Mouse (Mus musculus): ENCODE data around the gene Actc1. TPM values are rescaled to one million over a fixed set of nuclear protein-coding genes. Genes with fewer than 3 reads are reported as not detected.

Gene Actc1
- polyA plus RNA-seq, 1 experiment: 2.1 TPM

DNA sequence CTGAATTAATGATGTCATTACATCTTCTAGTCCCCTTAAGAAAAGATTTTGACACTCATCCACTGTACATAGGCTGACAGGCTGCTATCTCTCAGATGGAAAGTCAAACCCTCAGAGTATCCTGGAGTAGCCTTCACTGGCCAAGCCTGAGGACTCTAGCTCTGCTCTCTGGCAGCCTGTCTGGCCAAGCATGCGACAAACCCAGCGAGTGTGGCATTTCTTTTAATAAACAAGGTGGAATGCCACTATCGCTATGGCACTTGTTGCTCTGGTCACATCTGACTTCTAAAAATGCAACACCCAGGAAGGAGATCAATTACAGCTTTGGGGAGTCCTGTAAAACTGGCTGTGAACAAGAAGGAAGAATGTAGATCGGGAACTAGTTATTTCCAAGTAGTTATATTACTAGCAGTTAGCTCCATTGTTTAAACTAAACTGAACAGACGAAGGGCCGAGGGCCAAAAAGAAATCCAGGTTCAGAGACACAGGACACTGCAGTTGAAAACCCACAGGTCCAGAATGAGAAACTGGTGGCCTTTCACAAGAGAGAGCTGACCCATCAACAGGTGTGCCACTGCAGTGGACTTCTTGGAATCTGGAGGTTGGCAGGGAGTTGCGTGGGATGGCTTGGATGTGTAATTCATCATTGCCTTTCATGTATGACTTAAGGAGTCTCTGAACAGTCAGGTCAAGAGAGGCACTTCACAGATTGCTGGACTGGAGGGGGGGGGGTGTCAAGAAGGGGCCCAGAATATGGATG, 2.1 kb downstream of the Actc1 start:
- TF ChIP-seq CTCF (IDR thresholded peaks at IDR 0.05; ENCODE audit: extremely low read depth, insufficient read depth, insufficient read length, insufficient replicate concordance): no peak
- TF ChIP-seq POLR2A (IDR thresholded peaks at IDR 0.05; ENCODE audit: low read depth, low read length): no peak
- no peak for DNase-seq (ENCODE audit: low read depth in 1 of 2, low spot score in 2 of 2)
- no peaks in the 10 kb centered on the region for H3K4me1 ChIP-seq (ENCODE audit: control insufficient read depth, insufficient read depth, insufficient read length)
- no peaks in the 10 kb centered on the region for H3K36me3 ChIP-seq (ENCODE audit: control insufficient read depth, insufficient read depth, low read length)
- 92% methylated on average over 7 of the region's 7 CpGs for WGBS
- no peak overlapping the region for H3K27ac ChIP-seq (ENCODE audit: insufficient read depth, low read length)
- H3K4me3 ChIP-seq (ENCODE audit: extremely low read depth, insufficient read depth, insufficient read length): no peak overlapping the region
- H3K27me3 ChIP-seq (ENCODE audit: control insufficient read depth, insufficient read depth, low read length): no peaks in the 10 kb centered on the region

DNA sequence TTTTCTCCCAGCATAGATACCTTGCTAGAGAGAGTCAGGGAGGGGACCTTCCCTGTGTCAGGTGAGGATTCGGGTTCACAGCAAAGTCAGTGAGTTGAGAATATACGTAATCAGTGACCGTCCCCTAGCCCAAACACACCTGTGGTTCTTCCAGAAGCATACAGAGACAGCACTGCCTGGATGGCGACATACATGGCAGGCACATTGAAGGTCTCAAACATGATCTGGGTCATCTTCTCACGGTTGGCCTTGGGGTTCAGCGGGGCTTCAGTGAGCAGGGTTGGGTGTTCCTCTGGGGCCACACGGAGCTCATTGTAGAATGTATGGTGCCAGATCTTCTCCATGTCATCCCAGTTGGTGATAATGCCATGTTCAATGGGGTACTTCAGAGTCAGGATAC, 3.2 kb downstream of the Actc1 start:
- 88% methylated on average over 7 of the region's 7 CpGs for WGBS
- H3K4me1 ChIP-seq (ENCODE audit: control insufficient read depth, insufficient read depth, insufficient read length): no peaks in the 10 kb centered on the region
- DNase-seq (ENCODE audit: low read depth in 1 of 2, low spot score in 2 of 2): no peak
- TF ChIP-seq CTCF (IDR thresholded peaks at IDR 0.05; ENCODE audit: extremely low read depth, insufficient read depth, insufficient read length, insufficient replicate concordance): no peak
- no peak for TF ChIP-seq POLR2A (IDR thresholded peaks at IDR 0.05; ENCODE audit: low read depth, low read length)
- H3K27ac ChIP-seq (ENCODE audit: insufficient read depth, low read length): no peak overlapping the region
- no peaks in the 10 kb centered on the region for H3K27me3 ChIP-seq (ENCODE audit: control insufficient read depth, insufficient read depth, low read length)
- no peaks in the 10 kb centered on the region for H3K36me3 ChIP-seq (ENCODE audit: control insufficient read depth, insufficient read depth, low read length)
- no peak overlapping the region for H3K4me3 ChIP-seq (ENCODE audit: extremely low read depth, insufficient read depth, insufficient read length)

DNA sequence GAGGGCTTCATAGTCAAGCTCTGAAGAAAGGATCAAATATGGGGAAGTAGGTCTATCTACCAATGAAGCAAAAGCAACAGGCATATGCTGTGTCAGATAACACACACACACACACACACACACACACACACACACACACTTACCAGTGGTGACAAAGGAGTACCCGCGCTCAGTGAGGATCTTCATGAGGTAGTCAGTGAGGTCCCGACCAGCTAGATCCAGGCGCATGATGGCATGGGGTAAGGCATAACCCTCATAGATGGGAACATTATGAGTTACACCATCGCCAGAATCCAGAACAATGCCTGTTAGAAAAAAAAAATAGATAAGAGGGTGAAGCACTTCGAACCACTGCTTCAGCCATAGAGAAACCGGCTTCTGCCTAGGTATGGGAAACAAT, 4.0 kb downstream of the Actc1 start:
- 94% methylated on average over 7 of the region's 7 CpGs for WGBS
- Histone ChIP-seq H3K27ac (ENCODE audit: insufficient read depth, low read length) (no peak overlapping the region), H3K4me1 (ENCODE audit: control insufficient read depth, insufficient read depth, insufficient read length) (no peaks in the 10 kb centered on the region), H3K27me3 (ENCODE audit: control insufficient read depth, insufficient read depth, low read length) (no peaks in the 10 kb centered on the region), H3K36me3 (ENCODE audit: control insufficient read depth, insufficient read depth, low read length) (no peaks in the 10 kb centered on the region), H3K4me3 (ENCODE audit: extremely low read depth, insufficient read depth, insufficient read length) (no peak overlapping the region)
- no peak for DNase-seq (ENCODE audit: low read depth in 1 of 2, low spot score in 2 of 2)
- no peak for TF ChIP-seq POLR2A (IDR thresholded peaks at IDR 0.05; ENCODE audit: low read depth, low read length)
- no peak for TF ChIP-seq CTCF (IDR thresholded peaks at IDR 0.05; ENCODE audit: extremely low read depth, insufficient read depth, insufficient read length, insufficient replicate concordance)

DNA sequence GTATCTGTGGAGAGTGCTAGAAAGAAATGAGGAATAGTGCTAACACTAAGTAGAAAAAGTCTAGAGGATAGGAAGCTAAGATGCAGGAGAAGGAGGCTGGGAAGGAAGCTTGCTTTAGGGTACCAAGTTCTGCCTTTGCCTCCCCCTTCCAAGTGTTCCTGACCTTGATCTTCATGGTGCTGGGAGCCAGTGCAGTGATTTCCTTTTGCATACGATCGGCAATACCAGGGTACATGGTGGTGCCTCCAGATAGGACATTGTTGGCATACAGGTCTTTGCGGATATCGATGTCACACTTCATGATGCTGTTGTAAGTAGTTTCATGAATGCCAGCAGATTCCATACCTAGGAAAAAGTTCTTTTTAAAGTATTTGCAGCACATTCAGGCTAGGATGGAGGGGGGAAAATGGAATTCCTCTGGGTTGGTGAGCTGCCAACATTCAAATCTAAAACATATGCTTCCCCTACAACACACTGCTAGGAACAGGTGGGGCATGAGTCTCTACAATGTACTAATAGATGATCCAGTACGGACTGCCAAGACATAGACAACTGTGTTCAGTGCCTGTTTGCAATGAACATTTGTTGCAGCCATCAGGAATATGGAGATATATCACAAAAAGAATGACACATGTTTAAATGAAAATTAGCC, 5.3 kb downstream of the Actc1 start:
- Histone ChIP-seq H3K4me1 (ENCODE audit: control insufficient read depth, insufficient read depth, insufficient read length) (no peaks in the 10 kb centered on the region), H3K4me3 (ENCODE audit: extremely low read depth, insufficient read depth, insufficient read length) (no peak overlapping the region), H3K36me3 (ENCODE audit: control insufficient read depth, insufficient read depth, low read length) (no peaks in the 10 kb centered on the region), H3K27ac (ENCODE audit: insufficient read depth, low read length) (no peak overlapping the region), H3K27me3 (ENCODE audit: control insufficient read depth, insufficient read depth, low read length) (no peaks in the 10 kb centered on the region)
- DNase-seq (ENCODE audit: low read depth in 1 of 2, low spot score in 2 of 2): no peak
- TF ChIP-seq POLR2A (IDR thresholded peaks at IDR 0.05; ENCODE audit: low read depth, low read length): no peak
- TF ChIP-seq CTCF (IDR thresholded peaks at IDR 0.05; ENCODE audit: extremely low read depth, insufficient read depth, insufficient read length, insufficient replicate concordance): no peak
- 93% methylated on average over 5 of the region's 5 CpGs for WGBS

DNA sequence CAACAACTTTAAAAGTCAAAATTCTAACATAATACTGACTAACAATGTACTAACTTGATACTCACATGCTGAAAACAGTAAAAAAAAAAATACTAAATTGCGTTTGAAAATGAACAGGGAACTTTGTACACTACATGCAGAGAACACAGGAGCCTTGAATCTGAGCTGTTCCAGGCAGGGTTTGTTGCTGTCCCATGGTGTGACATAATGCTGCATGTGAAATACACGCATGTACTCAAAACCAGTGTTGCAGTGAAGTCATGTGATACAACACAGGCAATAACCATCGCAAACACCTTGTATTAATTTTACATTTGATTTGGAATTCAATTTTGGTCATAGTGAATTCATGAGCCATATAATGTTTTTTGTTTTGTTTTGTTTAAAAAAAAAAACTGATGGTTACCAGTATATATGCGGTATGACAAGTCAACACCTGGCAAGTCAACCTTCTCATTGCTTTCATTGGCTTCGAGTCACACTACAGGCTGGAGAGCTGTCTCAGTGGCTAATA, 7.1 kb downstream of the Actc1 start:
- Histone ChIP-seq H3K27me3 (ENCODE audit: control insufficient read depth, insufficient read depth, low read length) (no peaks in the 10 kb centered on the region), H3K4me1 (ENCODE audit: control insufficient read depth, insufficient read depth, insufficient read length) (no peaks in the 10 kb centered on the region), H3K27ac (ENCODE audit: insufficient read depth, low read length) (no peak overlapping the region), H3K4me3 (ENCODE audit: extremely low read depth, insufficient read depth, insufficient read length) (no peak overlapping the region), H3K36me3 (ENCODE audit: control insufficient read depth, insufficient read depth, low read length) (no peaks in the 10 kb centered on the region)
- TF ChIP-seq CTCF (IDR thresholded peaks at IDR 0.05; ENCODE audit: extremely low read depth, insufficient read depth, insufficient read length, insufficient replicate concordance) (no peak), POLR2A (IDR thresholded peaks at IDR 0.05; ENCODE audit: low read depth, low read length) (no peak)
- no peak for DNase-seq (ENCODE audit: low read depth in 1 of 2, low spot score in 2 of 2)
- 87% methylated on average over 5 of the region's 5 CpGs for WGBS

DNA sequence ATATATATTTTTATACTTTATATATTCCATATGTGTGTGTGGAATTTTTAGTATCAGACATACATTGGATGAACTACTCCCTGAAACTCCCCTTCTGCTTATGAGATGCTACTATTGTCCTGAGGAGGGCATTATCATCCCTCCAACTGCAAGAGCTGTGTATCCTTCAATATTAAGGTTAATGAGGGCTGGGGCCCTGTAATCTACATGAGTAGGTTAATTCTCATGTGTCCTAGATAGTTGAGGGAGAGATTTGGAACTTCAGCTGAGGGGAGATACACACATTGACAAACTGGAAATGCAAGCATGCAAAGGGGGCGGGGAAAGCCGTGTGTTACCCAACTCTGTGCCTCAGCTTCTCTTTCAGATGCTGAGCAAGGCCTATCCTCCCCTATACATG, 15.4 kb downstream of the Actc1 start:
- Histone ChIP-seq H3K27me3 (ENCODE audit: control insufficient read depth, insufficient read depth, low read length) (no peaks in the 10 kb centered on the region), H3K27ac (ENCODE audit: insufficient read depth, low read length) (no peak overlapping the region), H3K4me3 (ENCODE audit: extremely low read depth, insufficient read depth, insufficient read length) (no peak overlapping the region), H3K4me1 (ENCODE audit: control insufficient read depth, insufficient read depth, insufficient read length) (no peaks in the 10 kb centered on the region), H3K36me3 (ENCODE audit: control insufficient read depth, insufficient read depth, low read length) (no peaks in the 10 kb centered on the region)
- DNase-seq (ENCODE audit: low read depth in 1 of 2, low spot score in 2 of 2): no peak
- 77% methylated on average over 2 of the region's 2 CpGs for WGBS
- TF ChIP-seq CTCF (IDR thresholded peaks at IDR 0.05; ENCODE audit: extremely low read depth, insufficient read depth, insufficient read length, insufficient replicate concordance) (no peak), POLR2A (IDR thresholded peaks at IDR 0.05; ENCODE audit: low read depth, low read length) (no peak)

DNA sequence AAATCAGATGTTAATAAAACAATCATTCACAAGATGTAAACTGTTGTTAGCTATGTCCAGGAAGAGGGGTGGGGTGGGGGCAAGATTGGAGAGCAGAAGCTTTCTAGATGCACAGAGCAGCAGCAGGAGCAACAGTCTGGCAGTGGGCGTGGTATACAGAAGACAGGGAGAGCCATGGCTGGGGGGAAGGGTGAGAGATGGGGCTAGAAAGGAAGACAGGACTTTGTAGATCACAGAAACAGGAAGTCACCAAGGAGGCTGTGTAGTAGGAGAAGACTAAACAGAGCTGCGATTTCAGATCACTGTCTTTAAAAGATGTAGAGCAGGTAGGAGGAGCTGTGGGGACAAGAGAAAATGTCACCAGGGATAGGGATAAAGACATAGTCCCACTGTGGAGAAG, 21.1 kb downstream of the Actc1 start:
- Histone ChIP-seq H3K4me3 (ENCODE audit: extremely low read depth, insufficient read depth, insufficient read length) (no peak overlapping the region), H3K27me3 (ENCODE audit: control insufficient read depth, insufficient read depth, low read length) (no peaks in the 10 kb centered on the region), H3K27ac (ENCODE audit: insufficient read depth, low read length) (no peak overlapping the region), H3K36me3 (ENCODE audit: control insufficient read depth, insufficient read depth, low read length) (no peaks in the 10 kb centered on the region), H3K4me1 (ENCODE audit: control insufficient read depth, insufficient read depth, insufficient read length) (no peaks in the 10 kb centered on the region)
- WGBS: 19% methylated on average over 2 of the region's 2 CpGs
- TF ChIP-seq POLR2A (IDR thresholded peaks at IDR 0.05; ENCODE audit: low read depth, low read length) (no peak), CTCF (IDR thresholded peaks at IDR 0.05; ENCODE audit: extremely low read depth, insufficient read depth, insufficient read length, insufficient replicate concordance) (no peak)
- no peak for DNase-seq (ENCODE audit: low read depth in 1 of 2, low spot score in 2 of 2)

All from spleen, adult 2 months (tissue).